Mouse (Mus musculus): ENCODE data around the gene Tmcc3. TPM values are rescaled to one million over a fixed set of nuclear protein-coding genes. Genes with fewer than 3 reads are reported as not detected.

The Tmcc3 gene
- polyA plus RNA-seq, 1 experiment from 2014 or later, result 20.8 TPM

GRCm38 (mm10) chr10:94621420-94622225, 309.9 kb downstream of the Tmcc3 start:
- no peaks in the 10 kb centered on the region for H3K4me1 ChIP-seq (replicated peaks; ENCODE audit: control insufficient read depth, insufficient read depth)
- WGBS, result 13% methylated on average over 13 of the region's 13 CpGs
- no peak; the same call in 1 of the 2 replicates for ATAC-seq (ENCODE audit: low FRiP score, low TSS enrichment)
- no peak overlapping the region for H3K27ac ChIP-seq (replicated peaks)
- H3K9me3 ChIP-seq (ENCODE audit: control insufficient read depth, low read length), result no peaks in the 10 kb centered on the region
- DNase-seq (ENCODE audit: low spot score), result peak; percentile 11
- H3K9ac ChIP-seq (ENCODE audit: low read length), result no peak overlapping the region
- no peaks in the 10 kb centered on the region for H3K27me3 ChIP-seq (ENCODE audit: control insufficient read depth, insufficient read depth, low read length)
- TF ChIP-seq EP300 (optimal IDR thresholded peaks at IDR 0.05) (no peak), CTCF (IDR thresholded peaks at IDR 0.05; ENCODE audit: low read depth) (no peak)
- H3K4me3 ChIP-seq (ENCODE audit: low read depth, low read length), result no peak overlapping the region
- no peak overlapping the region for H3K4me2 ChIP-seq (replicated peaks; ENCODE audit: low read depth)
- H3K36me3 ChIP-seq (ENCODE audit: control insufficient read depth, insufficient read depth, low read length), result no peaks in the 10 kb centered on the region

DNA sequence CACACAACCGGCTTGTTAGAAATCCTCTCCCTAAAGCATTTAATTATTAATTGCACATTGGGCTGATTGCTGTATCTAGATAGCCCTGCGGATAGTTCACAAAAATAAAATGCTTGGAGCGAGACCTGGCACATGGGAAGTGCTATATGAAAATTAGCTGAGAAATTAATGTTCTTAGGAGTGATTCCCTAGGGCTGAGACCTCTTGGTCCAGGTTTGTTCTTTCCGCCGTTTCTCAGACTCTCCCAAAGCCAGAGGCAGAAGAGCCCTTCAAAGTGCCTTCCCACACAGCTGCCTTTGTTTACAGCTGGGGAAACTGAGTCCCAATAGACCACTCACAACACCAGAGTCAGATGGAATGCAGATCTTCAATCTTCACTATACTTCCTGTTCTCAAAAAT, 310.5 kb downstream of the Tmcc3 start:
- WGBS, result 49% methylated on average over 5 of the region's 5 CpGs
- Histone ChIP-seq H3K9ac (ENCODE audit: low read length) (no peak overlapping the region), H3K4me2 (replicated peaks; ENCODE audit: low read depth) (no peak overlapping the region), H3K4me1 (replicated peaks; ENCODE audit: control insufficient read depth, insufficient read depth) (no peaks in the 10 kb centered on the region), H3K36me3 (ENCODE audit: control insufficient read depth, insufficient read depth, low read length) (no peaks in the 10 kb centered on the region), H3K9me3 (ENCODE audit: control insufficient read depth, low read length) (no peaks in the 10 kb centered on the region), H3K4me3 (ENCODE audit: low read depth, low read length) (no peak overlapping the region), H3K27ac (replicated peaks) (no peak overlapping the region), H3K27me3 (ENCODE audit: control insufficient read depth, insufficient read depth, low read length) (no peaks in the 10 kb centered on the region)
- DNase-seq (ENCODE audit: low spot score) (no peak), ATAC-seq (ENCODE audit: low FRiP score, low TSS enrichment) (no peak)
- TF ChIP-seq EP300 (optimal IDR thresholded peaks at IDR 0.05), result no peak
- TF ChIP-seq CTCF (IDR thresholded peaks at IDR 0.05; ENCODE audit: low read depth), result no peak

DNA sequence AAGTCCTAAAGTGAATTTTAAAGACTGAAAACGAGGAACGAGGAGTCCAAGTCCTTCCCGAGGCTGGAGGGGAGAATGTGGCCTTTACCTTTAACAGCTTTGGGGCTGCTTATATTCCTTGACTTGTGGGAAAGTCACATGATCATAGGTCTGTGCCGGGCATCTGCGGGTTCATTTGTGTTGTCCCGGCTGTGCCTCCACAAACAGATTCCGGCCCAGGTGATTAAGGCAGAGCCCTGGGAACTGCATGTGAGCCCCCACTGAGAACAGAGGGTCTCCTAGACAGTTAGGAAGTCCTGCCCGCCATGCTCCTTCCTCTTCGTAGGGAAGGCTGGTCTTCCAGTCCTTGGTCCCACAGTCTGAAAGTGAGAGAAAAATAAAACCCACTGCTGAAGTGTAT, 311.1 kb downstream of the Tmcc3 start:
- no peak overlapping the region for H3K4me2 ChIP-seq (replicated peaks; ENCODE audit: low read depth)
- no peaks in the 10 kb centered on the region for H3K9me3 ChIP-seq (ENCODE audit: control insufficient read depth, low read length)
- no peak for ATAC-seq (ENCODE audit: low FRiP score, low TSS enrichment)
- no peak overlapping the region for H3K9ac ChIP-seq (ENCODE audit: low read length)
- TF ChIP-seq CTCF (IDR thresholded peaks at IDR 0.05; ENCODE audit: low read depth), result no peak
- TF ChIP-seq EP300 (optimal IDR thresholded peaks at IDR 0.05), result no peak
- H3K4me3 ChIP-seq (ENCODE audit: low read depth, low read length), result no peak overlapping the region
- no peak for DNase-seq (ENCODE audit: low spot score)
- no peaks in the 10 kb centered on the region for H3K4me1 ChIP-seq (replicated peaks; ENCODE audit: control insufficient read depth, insufficient read depth)
- H3K27me3 ChIP-seq (ENCODE audit: control insufficient read depth, insufficient read depth, low read length), result no peaks in the 10 kb centered on the region
- H3K27ac ChIP-seq (replicated peaks), result no peak overlapping the region
- whole genome bisulfite sequencing, result 50% methylated on average over 9 of the region's 9 CpGs
- no peaks in the 10 kb centered on the region for H3K36me3 ChIP-seq (ENCODE audit: control insufficient read depth, insufficient read depth, low read length)

DNA sequence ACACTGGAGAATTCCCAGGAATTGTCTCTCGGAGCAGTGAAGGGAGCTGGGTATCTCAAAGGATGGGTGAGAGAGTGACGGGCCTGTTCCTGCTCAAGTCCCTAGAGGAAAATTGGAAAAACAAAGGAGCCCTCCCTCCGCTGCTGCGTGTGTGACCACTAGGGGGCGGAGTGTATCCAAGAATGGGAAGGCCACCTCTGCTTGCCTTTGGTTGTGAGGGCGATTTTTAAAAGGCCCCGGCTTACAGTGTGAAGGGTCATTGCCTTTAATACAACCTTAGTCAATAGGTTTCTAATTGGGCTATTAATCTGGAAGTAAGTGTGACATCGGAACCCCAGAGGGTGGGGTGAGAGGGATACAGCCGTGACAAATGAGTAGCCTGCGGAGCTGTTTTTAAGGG, 311.9 kb downstream of the Tmcc3 start:
- no peak overlapping the region for H3K4me2 ChIP-seq (replicated peaks; ENCODE audit: low read depth)
- no peaks in the 10 kb centered on the region for H3K36me3 ChIP-seq (ENCODE audit: control insufficient read depth, insufficient read depth, low read length)
- no peak overlapping the region for H3K4me3 ChIP-seq (ENCODE audit: low read depth, low read length)
- H3K27me3 ChIP-seq (ENCODE audit: control insufficient read depth, insufficient read depth, low read length), result no peaks in the 10 kb centered on the region
- DNase-seq (ENCODE audit: low spot score), result peak; percentile 85
- H3K27ac ChIP-seq (replicated peaks), result no peak overlapping the region
- no peaks in the 10 kb centered on the region for H3K4me1 ChIP-seq (replicated peaks; ENCODE audit: control insufficient read depth, insufficient read depth)
- 13% methylated on average over 10 of the region's 10 CpGs for WGBS
- no peak for TF ChIP-seq EP300 (optimal IDR thresholded peaks at IDR 0.05)
- peak; percentile 96 for TF ChIP-seq CTCF (IDR thresholded peaks at IDR 0.05; ENCODE audit: low read depth)
- peak; percentile 77; the same call in 1 of the 2 replicates for ATAC-seq (ENCODE audit: low FRiP score, low TSS enrichment)
- no peaks in the 10 kb centered on the region for H3K9me3 ChIP-seq (ENCODE audit: control insufficient read depth, low read length)
- no peak overlapping the region for H3K9ac ChIP-seq (ENCODE audit: low read length)

DNA sequence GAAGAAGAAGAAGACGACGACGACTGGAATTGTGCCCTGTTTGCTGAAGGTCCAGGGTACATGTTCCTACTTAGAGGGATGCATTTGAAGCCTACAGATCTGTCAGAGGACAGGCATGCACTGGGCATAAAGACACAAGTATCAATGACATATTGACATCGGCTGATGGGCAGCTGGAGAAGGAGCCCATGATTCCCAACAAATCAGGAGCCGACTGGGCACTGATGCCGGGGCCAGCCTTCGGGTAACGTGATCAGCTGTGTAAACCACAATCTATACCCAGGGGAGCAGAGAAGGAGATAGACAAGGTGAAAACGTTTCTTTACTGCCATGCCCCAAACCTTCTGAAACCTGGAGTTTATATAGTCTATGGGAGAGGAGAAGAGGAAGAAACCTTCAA, 313.3 kb downstream of the Tmcc3 start:
- TF ChIP-seq EP300 (optimal IDR thresholded peaks at IDR 0.05) (no peak), CTCF (IDR thresholded peaks at IDR 0.05; ENCODE audit: low read depth) (no peak)
- Histone ChIP-seq H3K36me3 (ENCODE audit: control insufficient read depth, insufficient read depth, low read length) (no peaks in the 10 kb centered on the region), H3K4me1 (replicated peaks; ENCODE audit: control insufficient read depth, insufficient read depth) (no peaks in the 10 kb centered on the region), H3K4me2 (replicated peaks; ENCODE audit: low read depth) (no peak overlapping the region), H3K27ac (replicated peaks) (no peak overlapping the region), H3K4me3 (ENCODE audit: low read depth, low read length) (no peak overlapping the region), H3K9me3 (ENCODE audit: control insufficient read depth, low read length) (no peaks in the 10 kb centered on the region), H3K9ac (ENCODE audit: low read length) (no peak overlapping the region), H3K27me3 (ENCODE audit: control insufficient read depth, insufficient read depth, low read length) (no peaks in the 10 kb centered on the region)
- DNase-seq (ENCODE audit: low spot score) (peak; percentile 6), ATAC-seq (ENCODE audit: low FRiP score, low TSS enrichment) (no peak)
- 87% methylated on average over 9 of the region's 9 CpGs for WGBS

DNA sequence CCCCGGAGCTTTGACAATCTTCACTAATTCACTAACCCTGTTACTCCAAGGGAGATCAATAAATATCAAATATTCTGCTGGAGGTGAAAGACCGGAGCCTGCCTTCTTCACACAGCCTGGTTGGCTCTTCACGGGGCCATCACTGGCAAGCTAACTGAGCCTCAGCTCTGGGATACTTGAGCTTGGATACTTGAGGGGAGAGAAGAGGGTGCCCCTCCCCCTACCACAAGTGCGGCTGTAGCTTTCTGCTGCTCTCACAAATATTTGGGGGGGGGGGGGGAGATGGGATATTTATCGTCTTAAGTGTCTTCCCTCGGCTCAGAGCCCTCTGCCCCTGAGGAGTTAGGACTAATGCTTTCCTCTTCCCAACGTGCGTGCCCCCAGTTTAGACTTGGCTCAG, 313.9 kb downstream of the Tmcc3 start:
- no peaks in the 10 kb centered on the region for H3K9me3 ChIP-seq (ENCODE audit: control insufficient read depth, low read length)
- ATAC-seq (ENCODE audit: low FRiP score, low TSS enrichment) (no peak), DNase-seq (ENCODE audit: low spot score) (peak; percentile 7)
- WGBS, result 54% methylated on average over 8 of the region's 8 CpGs
- no peaks in the 10 kb centered on the region for H3K4me1 ChIP-seq (replicated peaks; ENCODE audit: control insufficient read depth, insufficient read depth)
- no peak overlapping the region for H3K4me2 ChIP-seq (replicated peaks; ENCODE audit: low read depth)
- TF ChIP-seq EP300 (optimal IDR thresholded peaks at IDR 0.05) (no peak), CTCF (IDR thresholded peaks at IDR 0.05; ENCODE audit: low read depth) (no peak)
- no peak overlapping the region for H3K9ac ChIP-seq (ENCODE audit: low read length)
- H3K36me3 ChIP-seq (ENCODE audit: control insufficient read depth, insufficient read depth, low read length), result no peaks in the 10 kb centered on the region
- no peaks in the 10 kb centered on the region for H3K27me3 ChIP-seq (ENCODE audit: control insufficient read depth, insufficient read depth, low read length)
- H3K4me3 ChIP-seq (ENCODE audit: low read depth, low read length), result no peak overlapping the region
- H3K27ac ChIP-seq (replicated peaks), result no peak overlapping the region

All from stomach, postnatal 0 days (tissue).